8 mouse cellular contexts compared by ENCODE assay signal in genomic region chr7:6154164-6154563, GRCm38 (mm10). TPM values are rescaled to one million over a fixed set of nuclear protein-coding genes. Genes with fewer than 3 reads are reported as not detected.
DNase-seq lines count a peak whose midpoint lies in the region; ATAC-seq lines count a peak whose summit lies in the region.

No protein-coding gene starts in this region.

- peaks cover 85% of the 10 kb centered on the region for H3K4me1 ChIP-seq in megakaryocyte, embryonic 14.5 days
- peaks cover 45% of the 10 kb centered on the region for H3K4me1 ChIP-seq in limb, embryonic 15.5 days

- H3K4me2 ChIP-seq in limb, embryonic 15.5 days = peak overlapping the region; percentile 80

- H3K9me3 ChIP-seq in megakaryocyte, embryonic 14.5 days = no peaks in the 10 kb centered on the region
- no peaks in the 10 kb centered on the region for H3K9me3 ChIP-seq in limb, embryonic 15.5 days

- ATAC-seq in megakaryocyte, adult 5-6 weeks (ENCODE audit: poor library complexity, severe bottlenecking) = no peak
- ATAC-seq in limb, embryonic 15.5 days (ENCODE audit: insufficient number of reproducible peaks, low FRiP score, low TSS enrichment, low read depth) = no peak

- H3K4me3 ChIP-seq in megakaryocyte, embryonic 14.5 days (replicated peaks) = peak overlapping the region; percentile 92
- H3K4me3 ChIP-seq in limb, embryonic 15.5 days = peak overlapping the region; percentile 85

- H3K36me3 ChIP-seq in megakaryocyte, embryonic 14.5 days (replicated peaks; ENCODE audit: low read length) = peaks cover 2% of the 10 kb centered on the region
- no peaks in the 10 kb centered on the region for H3K36me3 ChIP-seq in limb, embryonic 15.5 days

- H3K27ac ChIP-seq in limb, embryonic 15.5 days = no peak overlapping the region

- DNase-seq in adrenal gland, postnatal 14 days = peak; percentile 35
- DNase-seq in adrenal gland, adult 8-10 months = no peak
- DNase-seq in testis, postnatal 14 days (ENCODE audit: low spot score) = peak; percentile 51
- no peak for DNase-seq in embryo, embryonic 11 days
- no peak for DNase-seq in spleen, adult 18-20 months

- no peaks in the 10 kb centered on the region for H3K27me3 ChIP-seq in megakaryocyte, embryonic 14.5 days (replicated peaks)
- no peaks in the 10 kb centered on the region for H3K27me3 ChIP-seq in limb, embryonic 15.5 days

- peak overlapping the region; percentile 95; the same call in 1 of the 2 replicates for H3K9ac ChIP-seq in limb, embryonic 15.5 days

- 69% methylated on average over 5 of the region's 5 CpGs for WGBS in limb, embryonic 15.5 days

RNA-seq across cellular contexts. Expression of gene Zfp787, which starts 1.6 kb away (rescaled TPM):
- 45.4 and 51.4 TPM in 2 replicates for total RNA-seq in adrenal gland, postnatal 14 days (2021)
- total RNA-seq in adrenal gland, adult 8-10 months (2022) = 10 to 100 TPM; 42.8 to 60.3 (median 58.4) TPM
- 31.0 and 49.7 TPM in 2 replicates for polyA plus RNA-seq in megakaryocyte, embryonic 14.5 days (2012; ENCODE audit: insufficient read depth, low replicate concordance)
- 11.9 and 17.0 TPM in 2 replicates for total RNA-seq in megakaryocyte, adult 5-6 weeks (2015)
- 25.6 and 25.7 TPM in 2 replicates for total RNA-seq in megakaryocyte, adult 5-6 weeks (2017)
- 18.8 and 19.8 TPM in 2 replicates for polyA plus RNA-seq in limb, embryonic 15.5 days (2015; fragmentation: Nextera tagmentation; extraction: Ambion mirVana)

RNA-seq across cellular contexts. Expression of gene Zfp444, which starts 17.9 kb away (rescaled TPM):
- total RNA-seq in adrenal gland, postnatal 14 days (2021) = 21.5 and 23.0 TPM in 2 replicates
- 10 to 100 TPM; 33.7 to 39.7 (median 35.2) TPM for total RNA-seq in adrenal gland, adult 8-10 months (2022)
- polyA plus RNA-seq in megakaryocyte, embryonic 14.5 days (2012; ENCODE audit: insufficient read depth, low replicate concordance) = 42.1 and 48.4 TPM in 2 replicates
- 2.0 and 3.6 TPM in 2 replicates for total RNA-seq in megakaryocyte, adult 5-6 weeks (2015)
- total RNA-seq in megakaryocyte, adult 5-6 weeks (2017) = 4.1 and 8.0 TPM in 2 replicates
- 52.8 and 55.9 TPM in 2 replicates for polyA plus RNA-seq in limb, embryonic 15.5 days (2015; fragmentation: Nextera tagmentation; extraction: Ambion mirVana)

RNA-seq across cellular contexts. Expression of gene Galp, which starts 42.7 kb away (rescaled TPM):
- total RNA-seq in adrenal gland, postnatal 14 days (2021) = not detected in 2 replicates
- total RNA-seq in adrenal gland, adult 8-10 months (2022) = not detected
- not detected in 2 replicates for polyA plus RNA-seq in megakaryocyte, embryonic 14.5 days (2012; ENCODE audit: insufficient read depth, low replicate concordance)
- not detected in 2 replicates for total RNA-seq in megakaryocyte, adult 5-6 weeks (2015)
- not detected in 2 replicates for total RNA-seq in megakaryocyte, adult 5-6 weeks (2017)
- not detected in 2 replicates for polyA plus RNA-seq in limb, embryonic 15.5 days (2015; fragmentation: Nextera tagmentation; extraction: Ambion mirVana)

Comparison
In these comparisons a context has a peak if more than half of its experiments do, and no peak if none do; other contexts are left out.
1. DNase-seq: peak in adrenal gland, postnatal 14 days (single experiment) and testis, postnatal 14 days (single experiment); none in adrenal gland, adult 8-10 months (single experiment), embryo, embryonic 11 days (single experiment) and spleen, adult 18-20 months (0 of 2).